Mouse (Mus musculus): ENCODE data around the gene Rgma.
A peak's percentile ranks its signal among the peaks of the same experiment; 100 is the strongest.

Rgma gene

GRCm38 (mm10) chr7:73371587-73372321 is 3.6 kb upstream of the Rgma start:
- no peak for DNase-seq (ENCODE audit: low spot score)

GRCm38 (mm10) chr7:73372352-73372970 is 2.8 kb upstream of the Rgma start:
- DNase-seq (ENCODE audit: low spot score), result no peak

- no peak for DNase-seq (ENCODE audit: low spot score)
Observed at GRCm38 (mm10) chr7:73374727-73375126, 582 bp upstream of the Rgma start.

- DNase-seq (ENCODE audit: low spot score), result peak; percentile 90
Observed at GRCm38 (mm10) chr7:73376101-73377001, 1.0 kb downstream of the Rgma start.

- no peak for DNase-seq (ENCODE audit: low spot score)
Observed at GRCm38 (mm10) chr7:73377307-73377706, 2.0 kb downstream of the Rgma start.

GRCm38 (mm10) chr7:73378034-73378433 is 2.7 kb downstream of the Rgma start:
- DNase-seq (ENCODE audit: low spot score), result no peak

- DNase-seq (ENCODE audit: low spot score), result no peak
Observed at GRCm38 (mm10) chr7:73382843-73383242, 7.5 kb downstream of the Rgma start.

GRCm38 (mm10) chr7:73388866-73389265 is 13.6 kb downstream of the Rgma start:
- DNase-seq (ENCODE audit: low spot score), result no peak

- DNase-seq (ENCODE audit: low spot score), result peak; percentile 41
Observed at GRCm38 (mm10) chr7:73389419-73389818, 14.1 kb downstream of the Rgma start.

- DNase-seq (ENCODE audit: low spot score), result no peak
Observed at GRCm38 (mm10) chr7:73389871-73390294, 14.6 kb downstream of the Rgma start.

- no peak for DNase-seq (ENCODE audit: low spot score)
Observed at GRCm38 (mm10) chr7:73390426-73391001, 15.2 kb downstream of the Rgma start.

GRCm38 (mm10) chr7:73391002-73391517 is 15.8 kb downstream of the Rgma start:
- peak; percentile 83 for DNase-seq (ENCODE audit: low spot score)

- DNase-seq (ENCODE audit: low spot score), result peak; percentile 73
Observed at GRCm38 (mm10) chr7:73391518-73392321, 16.4 kb downstream of the Rgma start.

- peak; percentile 63 for DNase-seq (ENCODE audit: low spot score)
Observed at GRCm38 (mm10) chr7:73392359-73392758, 17.1 kb downstream of the Rgma start.

GRCm38 (mm10) chr7:73393307-73394012 is 18.2 kb downstream of the Rgma start:
- no peak for DNase-seq (ENCODE audit: low spot score)

- DNase-seq (ENCODE audit: low spot score), result peak; percentile 82
Observed at GRCm38 (mm10) chr7:73394013-73394409, 18.7 kb downstream of the Rgma start.

- peak; percentile 71 for DNase-seq (ENCODE audit: low spot score)
Observed at GRCm38 (mm10) chr7:73398319-73398718, 23.0 kb downstream of the Rgma start.

GRCm38 (mm10) chr7:73398806-73399442 is 23.6 kb downstream of the Rgma start:
- no peak for DNase-seq (ENCODE audit: low spot score)

GRCm38 (mm10) chr7:73399501-73400044 is 24.3 kb downstream of the Rgma start:
- no peak for DNase-seq (ENCODE audit: low spot score)
